Mouse (Mus musculus) olfactory bulb, adult 2 months (tissue): Measurements from ENCODE around the gene Mecom. TPM values are rescaled to one million over a fixed set of nuclear protein-coding genes. Genes with fewer than 3 reads are reported as not detected.

Experiments
- H3K27ac ChIP-seq: fragments of 200-500 bp; 2 replicates; pipeline ENCODE4 v1.5.1; 2012; ENCODE audit warnings: low read depth, low read length; ENCODE audit not compliant: insufficient read depth
- H3K4me1 ChIP-seq: fragments of 200-500 bp; 2 replicates; pipeline ENCODE4 v1.6.1; 2012; ENCODE audit warnings: low read length; ENCODE audit not compliant: control insufficient read depth, insufficient read depth
- H3K4me3 ChIP-seq: fragments of 200-500 bp; 2 replicates; pipeline ENCODE4 v1.5.1; 2012; ENCODE audit warnings: mild to moderate bottlenecking, low read depth, low read length, moderate library complexity; ENCODE audit not compliant: insufficient read depth
- CTCF ChIP-seq: fragments of 200-500 bp; IDR thresholded peaks from 2 replicates; pipeline ENCODE4 v1.5.1; 2012; ENCODE audit warnings: low read depth, mild to moderate bottlenecking, low read length, moderate library complexity; ENCODE audit not compliant: insufficient read depth
- POLR2A ChIP-seq: fragments of 200-500 bp; IDR thresholded peaks from 2 replicates; pipeline ENCODE4 v1.6.1; 2012; ENCODE audit warnings: mild to moderate bottlenecking, low read depth, low read length, moderate library complexity; ENCODE audit not compliant: insufficient read depth
- WGBS: fragments of 180-500 bp; shearing (Covaris S2); methylation state at CpG from one replicate; pipeline ENCODE4 v1.1.7; 2018; 5-methylcytosine and 5-hydroxymethylcytosine counted together
- polyA plus RNA-seq: library from polyadenylated mRNA; stranded (reverse); fragments of >200 nt; gene quantifications from 2 replicates; pipeline ENCODE4 v1.2.4, GENCODE M21; 2012; ENCODE audit warnings: low replicate concordance; ENCODE audit not compliant: missing spikeins, insufficient read depth, insufficient read length

The Mecom gene
- polyA plus RNA-seq, 1 experiment: not detected

DNA sequence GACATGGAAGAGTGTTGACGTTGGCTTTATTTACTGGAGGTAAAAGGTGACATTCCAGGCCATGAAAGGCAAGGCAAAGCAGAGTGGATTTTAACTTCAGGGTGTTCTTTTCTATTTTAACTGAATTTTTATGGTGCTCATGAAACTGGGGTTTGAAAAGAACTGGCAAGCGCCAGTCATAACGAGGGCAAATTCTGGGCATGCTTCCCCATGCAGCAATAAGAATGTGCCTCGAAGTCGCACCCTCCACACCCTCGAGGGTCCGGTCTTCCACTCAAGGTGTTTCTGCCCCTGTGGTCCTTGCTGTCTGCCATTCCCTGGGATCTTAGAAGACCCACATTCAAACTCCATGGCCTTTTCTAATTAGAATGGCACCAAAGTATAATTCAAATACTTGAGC, 547.5 kb downstream of the Mecom start:
- 74% methylated on average over 7 of the region's 7 CpGs for WGBS
- H3K4me1 ChIP-seq: no peaks in the 10 kb centered on the region
- TF ChIP-seq CTCF (no peak), POLR2A (no peak)

GRCm38 (mm10) chr3:29999035-29999434, 548.8 kb downstream of the Mecom start:
- no peak for TF ChIP-seq POLR2A
- no peak for TF ChIP-seq CTCF
- H3K27ac ChIP-seq: no peak overlapping the region
- no peak overlapping the region for H3K4me3 ChIP-seq
- WGBS: 63% methylated on average over 1 of the region's 1 CpGs
- no peaks in the 10 kb centered on the region for H3K4me1 ChIP-seq

More for the DNA sequence above, 547.5 kb downstream of the Mecom start:
- Histone ChIP-seq H3K27ac (no peak overlapping the region), H3K4me3 (no peak overlapping the region)

GRCm38 (mm10) chr3:29997068-29997467, 550.7 kb downstream of the Mecom start:
- no peak overlapping the region for H3K4me3 ChIP-seq
- WGBS: 86% methylated on average over 7 of the region's 7 CpGs
- no peak overlapping the region for H3K27ac ChIP-seq
- no peaks in the 10 kb centered on the region for H3K4me1 ChIP-seq
- TF ChIP-seq CTCF: no peak

GRCm38 (mm10) chr3:29993346-29993745, 554.5 kb downstream of the Mecom start:
- H3K4me3 ChIP-seq: no peak overlapping the region
- WGBS: 81% methylated on average over 10 of the region's 10 CpGs
- H3K4me1 ChIP-seq: no peaks in the 10 kb centered on the region
- H3K27ac ChIP-seq: no peak overlapping the region
- TF ChIP-seq CTCF (no peak), POLR2A (no peak)

GRCm38 (mm10) chr3:29991523-29991922, 556.3 kb downstream of the Mecom start:
- 94% methylated on average over 1 of the region's 1 CpGs for WGBS

DNA sequence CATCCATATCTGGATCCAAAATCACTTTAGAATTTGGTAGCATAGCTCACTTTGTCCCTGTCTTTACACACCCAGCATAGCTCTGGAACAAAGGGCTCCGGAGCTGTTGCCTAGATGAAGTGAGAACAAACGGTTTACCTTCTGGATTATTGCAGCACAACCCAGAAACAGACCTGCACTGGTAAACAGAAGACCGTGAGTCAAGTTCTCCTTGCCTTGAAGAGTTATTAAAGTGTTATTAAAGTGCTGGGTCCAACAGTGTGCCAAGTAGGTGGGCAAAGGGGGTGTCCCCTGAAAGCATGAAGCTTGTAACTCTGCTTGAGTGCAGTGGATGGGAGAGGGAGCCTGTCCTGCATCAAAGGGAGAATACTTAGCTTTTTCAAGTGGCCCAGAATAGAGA, 563.4 kb downstream of the Mecom start:
- 79% methylated on average over 3 of the region's 3 CpGs for WGBS
- TF ChIP-seq CTCF (no peak), POLR2A (no peak)
- Histone ChIP-seq H3K4me3 (no peak overlapping the region), H3K27ac (no peak overlapping the region), H3K4me1 (peaks cover 2% of the 10 kb centered on the region; the same call in 1 of the 2 replicates)

More at GRCm38 (mm10) chr3:29991523-29991922, 556.3 kb downstream of the Mecom start:
- Histone ChIP-seq H3K27ac (no peak overlapping the region), H3K4me3 (no peak overlapping the region), H3K4me1 (no peaks in the 10 kb centered on the region)
- TF ChIP-seq POLR2A (no peak), CTCF (no peak)

GRCm38 (mm10) chr3:29981259-29981910, 566.4 kb downstream of the Mecom start:
- TF ChIP-seq POLR2A (no peak), CTCF (no peak)
- WGBS: 83% methylated on average over 7 of the region's 7 CpGs
- Histone ChIP-seq H3K4me3 (no peak overlapping the region), H3K27ac (no peak overlapping the region), H3K4me1 (peaks cover 2% of the 10 kb centered on the region; the same call in 1 of the 2 replicates)

DNA sequence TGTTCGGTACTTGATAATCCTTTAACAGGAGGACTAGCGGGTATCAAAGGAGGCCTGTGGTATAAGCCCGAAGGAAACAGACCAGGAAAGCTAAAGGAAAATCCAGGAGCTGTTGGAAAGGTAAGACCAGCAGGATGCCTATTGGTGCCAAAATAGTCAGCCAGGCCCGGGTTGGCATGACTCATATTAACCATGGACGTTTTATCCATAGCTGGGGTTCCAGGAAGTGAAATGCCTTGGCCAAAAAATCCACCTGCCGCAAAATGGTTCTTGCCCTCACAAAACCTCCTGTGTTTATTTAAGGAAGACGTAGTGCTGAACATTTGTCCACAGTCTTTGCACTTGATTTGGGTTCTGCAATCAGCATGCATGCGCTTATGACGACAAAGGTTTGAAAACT, 567.3 kb downstream of the Mecom start:
- Histone ChIP-seq H3K27ac (no peak overlapping the region), H3K4me1 (peaks cover 2% of the 10 kb centered on the region; the same call in 1 of the 2 replicates), H3K4me3 (no peak overlapping the region)
- TF ChIP-seq POLR2A: no peak
- TF ChIP-seq CTCF: no peak
- WGBS: 93% methylated on average over 9 of the region's 9 CpGs

DNA sequence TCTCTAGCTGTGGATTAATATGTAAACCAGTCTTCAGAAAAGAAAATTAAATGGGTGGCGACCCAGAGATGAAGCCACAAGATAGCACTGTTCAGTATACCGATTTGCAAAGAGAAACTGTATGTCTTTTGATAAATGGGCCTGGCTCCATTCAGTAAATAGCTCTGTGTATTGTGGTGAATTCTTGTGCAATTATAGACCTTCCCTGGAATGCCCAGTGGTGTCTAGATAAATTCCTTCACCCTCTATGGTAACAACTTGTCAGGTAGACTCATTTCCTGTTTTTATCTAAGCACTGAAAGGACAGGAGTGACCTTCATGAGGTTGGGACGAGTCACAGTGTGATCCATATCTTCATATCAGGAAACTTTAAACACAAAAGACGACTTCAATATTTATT, 571.2 kb downstream of the Mecom start:
- TF ChIP-seq CTCF (no peak), POLR2A (no peak)
- Histone ChIP-seq H3K4me3 (no peak overlapping the region), H3K27ac (no peak overlapping the region), H3K4me1 (no peaks in the 10 kb centered on the region)
- WGBS: 71% methylated on average over 4 of the region's 4 CpGs

DNA sequence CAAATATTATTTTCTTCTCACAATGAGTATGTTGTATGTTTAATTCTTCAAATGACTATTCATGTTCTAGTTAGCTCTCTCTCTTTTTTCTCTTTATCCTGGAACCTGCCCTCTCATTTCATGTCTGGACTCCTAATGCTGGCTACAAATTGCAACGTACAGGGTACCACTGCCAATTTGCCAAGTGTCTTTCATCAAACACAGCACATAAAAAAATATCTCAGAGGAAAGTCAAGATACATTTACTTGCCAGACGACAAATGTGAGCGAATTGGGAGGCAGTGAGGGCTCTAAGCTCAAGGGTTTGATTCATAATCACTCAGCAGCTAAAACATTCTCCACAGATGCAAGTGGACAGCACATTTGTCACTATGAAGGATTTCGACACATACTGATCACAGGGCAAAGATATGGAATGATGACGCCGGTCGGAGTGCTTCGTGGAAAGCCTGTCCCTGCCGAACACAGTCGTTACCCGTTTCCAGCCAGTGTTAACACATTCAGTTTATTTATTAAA, 579.3 kb downstream of the Mecom start:
- WGBS: 88% methylated on average over 11 of the region's 11 CpGs
- Histone ChIP-seq H3K4me3 (no peak overlapping the region), H3K4me1 (no peaks in the 10 kb centered on the region), H3K27ac (no peak overlapping the region)
- TF ChIP-seq CTCF (no peak), POLR2A (no peak)
